Mouse (Mus musculus) embryonic facial prominence, embryonic 13.5 days (tissue): ENCODE measurements around the gene Glycam1. TPM values are rescaled to one million over a fixed set of nuclear protein-coding genes. Genes with fewer than 3 reads are reported as not detected.

Source experiments
- ATAC-seq: fragments of 200-750 bp; cut with Nextera tagmentation; 2 replicates; pipeline ENCODE4 v1.8.0; 2017; ENCODE audit warnings: low read depth; ENCODE audit not compliant: insufficient number of reproducible peaks, insufficient read depth, low FRiP score, low TSS enrichment
- H3K27ac ChIP-seq: fragments of 300-500 bp; sonication (generic); 2 replicates; pipeline ENCODE4 v1.5.1; 2015; ENCODE audit warnings: moderate library complexity, mild to moderate bottlenecking, inconsistent platforms
- H3K27me3 ChIP-seq: fragments of 300-500 bp; sonication (generic); 2 replicates; pipeline ENCODE4 v1.6.1; 2015; ENCODE audit warnings: mild to moderate bottlenecking, inconsistent platforms
- H3K36me3 ChIP-seq: fragments of 300-500 bp; sonication (generic); 2 replicates; pipeline ENCODE4 v1.6.1; 2015; ENCODE audit warnings: mild to moderate bottlenecking, inconsistent platforms
- H3K4me1 ChIP-seq: fragments of 300-500 bp; sonication (generic); 2 replicates; pipeline ENCODE4 v1.6.1; 2015; ENCODE audit warnings: inconsistent platforms
- H3K4me2 ChIP-seq: fragments of 300-500 bp; sonication (generic); 2 replicates; pipeline ENCODE4 v1.6.1; 2015; ENCODE audit warnings: moderate library complexity, mild to moderate bottlenecking, inconsistent platforms
- H3K4me3 ChIP-seq: fragments of 300-500 bp; sonication (generic); 2 replicates; pipeline ENCODE4 v1.5.1; 2015; ENCODE audit warnings: mild to moderate bottlenecking, inconsistent platforms
- H3K9ac ChIP-seq: fragments of 300-500 bp; sonication (generic); 2 replicates; pipeline ENCODE4 v1.6.1; 2015; ENCODE audit warnings: mild to moderate bottlenecking, inconsistent platforms
- H3K9me3 ChIP-seq: fragments of 300-500 bp; sonication (generic); 2 replicates; pipeline ENCODE4 v1.6.1; 2016; ENCODE audit warnings: inconsistent platforms
- WGBS: fragments of 180-500 bp; shearing (Covaris S2); methylation state at CpG from one replicate; pipeline ENCODE4 v1.1.7; 2015; ENCODE audit warnings: mixed read lengths; 5-methylcytosine and 5-hydroxymethylcytosine counted together
- polyA plus RNA-seq: library from polyadenylated mRNA; unstranded; fragments of >200 nt; fragmentation: Nextera tagmentation; extraction: Ambion mirVana; gene quantifications from 2 replicates; pipeline ENCODE4 v1.2.1, GENCODE M21; 2015

Gene Glycam1
- polyA plus RNA-seq, 1 experiment from 2014 or later: not detected

DNA sequence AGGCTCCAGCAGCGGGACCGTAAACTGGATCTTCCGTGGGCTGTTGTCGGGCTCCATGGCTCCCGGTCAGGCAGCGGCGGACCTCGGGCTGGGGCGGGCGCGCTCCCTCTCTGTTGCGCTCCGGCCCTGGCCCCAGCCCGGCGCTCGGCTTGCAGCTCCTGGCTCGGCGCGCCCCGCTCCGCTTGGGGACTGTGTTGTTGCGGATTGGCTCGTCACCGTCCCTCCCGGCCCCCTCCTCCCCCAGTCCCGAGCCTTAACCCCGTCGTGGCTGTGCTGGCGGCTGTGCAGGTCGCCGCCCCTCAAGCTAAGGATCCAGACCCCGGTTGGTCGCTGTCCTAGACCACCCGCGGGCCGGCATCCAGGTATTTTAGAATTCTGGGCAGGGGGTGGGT lies 27.1 kb downstream of the Glycam1 start, which contains the start of gene Ppp1r1a:
Gene Ppp1r1a (minus strand): TSS at position 182 of the 392 bp plus-strand sequence.
- Histone ChIP-seq H3K27ac (no peak within 1 kb of the TSS), H3K27me3 (peaks cover 25% of the 10 kb centered on the region)

DNA sequence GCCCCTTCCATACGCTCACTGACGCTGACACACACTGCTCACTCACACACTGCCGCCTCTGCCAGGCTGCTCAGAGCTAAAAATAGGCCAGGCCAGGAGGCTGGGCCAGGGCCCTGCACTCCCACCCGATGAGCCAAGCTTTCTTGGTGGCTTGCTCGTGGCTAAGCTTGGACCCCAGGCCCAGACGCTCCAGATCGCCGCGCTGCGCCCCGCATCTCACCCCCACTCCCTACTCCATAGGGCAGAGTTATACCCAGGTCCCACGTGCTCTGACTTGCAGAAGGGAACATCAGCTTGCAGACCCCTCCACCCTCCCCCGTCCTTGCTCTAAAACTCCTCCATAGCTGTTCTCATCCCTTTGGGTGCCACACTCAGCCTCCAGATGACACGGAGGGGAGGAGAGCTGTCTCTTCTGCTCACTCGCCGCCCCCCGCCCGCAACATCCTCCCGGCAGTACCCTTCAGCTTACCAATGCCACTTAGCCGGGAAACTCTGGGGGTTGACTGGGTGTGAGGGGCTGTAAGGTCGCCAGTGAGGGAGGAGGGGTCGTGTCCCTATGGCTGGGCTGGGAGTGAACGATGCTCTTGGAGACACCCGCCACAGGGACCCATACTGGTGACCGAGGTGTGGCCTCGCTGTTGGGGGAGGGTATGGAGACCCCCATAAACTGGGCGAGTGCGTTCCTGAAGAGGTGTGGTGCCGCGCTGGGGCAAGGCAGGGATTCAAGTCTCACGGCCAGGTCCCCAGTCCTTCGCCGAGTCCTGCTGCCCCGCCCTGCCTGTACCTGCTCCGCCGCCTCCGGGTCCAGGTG lies 27.7 kb downstream of the Glycam1 start:
- ATAC-seq: peak; percentile 53
- Histone ChIP-seq H3K9ac (peak overlapping the region; percentile 80), H3K36me3 (no peaks in the 10 kb centered on the region), H3K27ac (no peak overlapping the region), H3K4me3 (peak overlapping the region; percentile 73), H3K9me3 (no peaks in the 10 kb centered on the region), H3K4me2 (peak overlapping the region; percentile 96), H3K27me3 (peaks cover 25% of the 10 kb centered on the region), H3K4me1 (peaks cover 24% of the 10 kb centered on the region)
- WGBS: 2% methylated on average over 37 of the region's 37 CpGs

More for the DNA sequence above, 27.1 kb downstream of the Glycam1 start, which contains the start of gene Ppp1r1a:
- Histone ChIP-seq H3K36me3 (no peaks in the 10 kb centered on the region), H3K4me2 (peak within 1 kb of the TSS; percentile 96), H3K9me3 (no peaks in the 10 kb centered on the region), H3K4me3 (peak within 1 kb of the TSS; percentile 73), H3K9ac (peak within 1 kb of the TSS; percentile 80), H3K4me1 (peaks cover 24% of the 10 kb centered on the region)
- WGBS: under 1% methylated on average over 36 of the region's 36 CpGs
- ATAC-seq: peak; percentile 71

DNA sequence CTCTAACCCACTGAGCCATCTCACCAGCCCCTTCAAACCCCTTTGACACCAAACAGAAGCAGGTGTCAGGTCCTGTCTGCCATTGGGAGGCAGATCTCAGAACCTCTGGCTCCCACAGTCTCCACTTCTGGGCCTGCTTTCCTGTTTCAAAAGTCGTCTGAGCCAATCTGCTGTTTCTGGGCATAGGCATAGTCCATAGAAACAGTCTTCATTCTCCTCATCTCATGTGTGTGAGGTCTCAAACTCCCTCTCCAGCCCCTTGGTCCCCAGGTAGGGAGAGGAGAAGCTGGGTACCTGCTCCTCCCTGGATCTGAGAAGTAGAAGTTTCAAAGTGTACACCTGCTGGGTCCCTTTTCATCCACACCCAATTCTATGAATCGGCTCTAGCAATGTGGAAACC lies 28.4 kb downstream of the Glycam1 start:
- Histone ChIP-seq H3K9ac (peak overlapping the region; percentile 80; the same call in 1 of the 2 replicates), H3K4me3 (peak overlapping the region; percentile 73; the same call in 1 of the 2 replicates), H3K27me3 (peaks cover 25% of the 10 kb centered on the region), H3K4me1 (peaks cover 24% of the 10 kb centered on the region), H3K27ac (no peak overlapping the region), H3K36me3 (no peaks in the 10 kb centered on the region), H3K4me2 (peak overlapping the region; percentile 96), H3K9me3 (no peaks in the 10 kb centered on the region)
- no peak for ATAC-seq
- WGBS: 26% methylated on average over 2 of the region's 2 CpGs

DNA sequence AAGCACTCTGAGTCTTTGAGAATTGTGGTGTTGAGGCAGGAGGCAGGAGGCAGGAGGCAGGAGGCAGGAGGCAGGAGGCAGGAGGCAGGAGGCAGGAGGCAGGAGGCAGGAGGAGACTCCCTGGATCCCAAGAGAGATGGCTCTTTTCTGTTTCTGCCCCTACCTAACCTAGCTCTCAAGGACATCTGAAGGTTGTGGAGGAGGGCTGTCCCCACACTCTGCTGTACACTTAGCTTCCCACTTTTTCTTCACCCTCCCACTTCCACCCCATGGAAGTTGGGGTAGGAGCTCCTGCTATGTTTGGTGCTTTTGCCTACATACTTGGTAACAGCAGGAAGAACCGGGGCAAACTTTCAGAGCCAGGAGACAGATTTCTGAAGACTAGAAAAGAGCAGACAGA lies 29.1 kb downstream of the Glycam1 start:
- no peak overlapping the region for H3K4me2 ChIP-seq
- H3K27me3 ChIP-seq: peaks cover 25% of the 10 kb centered on the region
- no peaks in the 10 kb centered on the region for H3K9me3 ChIP-seq
- peaks cover 24% of the 10 kb centered on the region for H3K4me1 ChIP-seq
- no peak overlapping the region for H3K4me3 ChIP-seq
- no peak overlapping the region for H3K27ac ChIP-seq
- no peak for ATAC-seq
- no peak overlapping the region for H3K9ac ChIP-seq
- 74% methylated on average over 1 of the region's 1 CpGs for WGBS
- no peaks in the 10 kb centered on the region for H3K36me3 ChIP-seq

DNA sequence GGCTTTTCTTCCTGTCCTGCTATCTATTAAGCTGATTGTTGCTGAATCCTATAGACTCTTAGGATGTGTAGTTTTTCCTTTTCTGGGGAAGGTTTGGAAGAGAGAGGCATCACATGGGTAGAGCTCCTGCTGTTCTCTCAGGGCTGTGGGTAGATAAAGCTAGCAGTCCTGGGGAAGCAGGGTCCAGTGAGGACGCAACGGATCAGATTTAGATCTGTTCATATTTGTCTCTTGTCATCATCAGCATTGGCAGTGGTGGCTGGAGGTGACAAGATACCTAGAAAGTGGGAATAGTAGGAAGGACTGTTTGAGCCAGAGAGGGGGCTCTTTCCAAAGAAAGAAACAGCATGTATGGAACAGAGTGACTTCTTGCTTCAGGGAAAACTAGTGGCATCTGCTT lies 29.9 kb downstream of the Glycam1 start:
- 71% methylated on average over 2 of the region's 2 CpGs for WGBS
- Histone ChIP-seq H3K27me3 (peaks cover 25% of the 10 kb centered on the region), H3K4me2 (no peak overlapping the region), H3K36me3 (no peaks in the 10 kb centered on the region), H3K9ac (no peak overlapping the region), H3K4me1 (peaks cover 24% of the 10 kb centered on the region), H3K4me3 (no peak overlapping the region), H3K27ac (no peak overlapping the region), H3K9me3 (no peaks in the 10 kb centered on the region)
- ATAC-seq: no peak

DNA sequence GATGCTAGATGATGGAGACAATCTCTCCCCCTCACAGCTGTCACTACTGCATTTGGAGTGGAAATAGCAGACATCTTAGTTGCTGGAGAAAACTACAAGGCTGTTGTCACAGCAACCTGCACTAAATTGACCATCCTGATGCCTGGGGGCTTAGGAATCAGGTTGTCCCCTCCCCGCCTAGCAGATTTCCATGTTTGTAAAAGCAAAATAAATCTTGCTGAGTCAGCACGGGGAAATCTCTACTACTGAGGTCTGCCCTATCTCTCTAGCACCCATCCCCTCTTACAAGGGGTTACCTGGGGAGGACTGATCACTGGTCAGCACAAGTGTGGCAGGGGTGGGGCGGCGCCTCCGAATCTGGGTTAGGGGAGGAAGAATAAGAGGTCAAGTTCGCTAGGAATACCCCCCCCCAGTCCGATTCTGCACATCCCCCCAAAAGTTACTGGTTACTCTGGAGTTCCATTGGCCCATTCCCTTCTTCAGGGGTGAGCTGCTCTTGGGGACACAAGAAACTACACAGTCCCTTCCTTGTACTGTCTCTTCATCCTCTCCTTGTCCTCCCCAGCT lies 30.7 kb downstream of the Glycam1 start:
- no peak for ATAC-seq
- WGBS: 82% methylated on average over 7 of the region's 7 CpGs
- Histone ChIP-seq H3K27me3 (peaks cover 25% of the 10 kb centered on the region), H3K27ac (no peak overlapping the region), H3K4me2 (no peak overlapping the region), H3K4me3 (no peak overlapping the region), H3K4me1 (peaks cover 28% of the 10 kb centered on the region), H3K9ac (no peak overlapping the region), H3K9me3 (no peaks in the 10 kb centered on the region), H3K36me3 (no peaks in the 10 kb centered on the region)

DNA sequence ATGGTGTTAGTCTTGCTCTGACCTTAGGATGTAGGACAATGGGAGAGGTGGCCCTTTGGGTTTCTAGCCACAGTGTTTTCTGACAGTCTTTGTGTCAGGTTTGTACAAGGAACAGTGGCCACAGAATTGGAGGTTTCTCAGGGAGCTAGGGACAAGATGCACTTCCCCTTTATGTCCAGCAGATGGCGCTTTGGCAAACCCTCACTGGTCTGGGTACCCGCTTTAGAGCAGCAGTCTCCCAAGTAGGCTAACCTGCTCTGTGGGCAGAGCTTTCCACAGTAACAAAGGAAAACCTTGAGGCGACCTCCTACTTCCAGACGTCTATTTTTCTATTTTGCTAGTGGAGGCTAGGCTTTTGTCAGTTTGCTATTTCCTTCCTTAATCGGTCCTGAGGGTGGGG lies 34.5 kb downstream of the Glycam1 start:
- ATAC-seq: peak; percentile 52
- 8% methylated on average over 5 of the region's 5 CpGs for WGBS
- no peak overlapping the region for H3K27ac ChIP-seq
- no peaks in the 10 kb centered on the region for H3K9me3 ChIP-seq
- no peak overlapping the region for H3K9ac ChIP-seq
- H3K4me1 ChIP-seq: peaks cover 4% of the 10 kb centered on the region; the same call in 1 of the 2 replicates
- no peak overlapping the region for H3K4me2 ChIP-seq
- H3K27me3 ChIP-seq: peaks cover 4% of the 10 kb centered on the region; the same call in 1 of the 2 replicates
- no peak overlapping the region for H3K4me3 ChIP-seq
- H3K36me3 ChIP-seq: no peaks in the 10 kb centered on the region

DNA sequence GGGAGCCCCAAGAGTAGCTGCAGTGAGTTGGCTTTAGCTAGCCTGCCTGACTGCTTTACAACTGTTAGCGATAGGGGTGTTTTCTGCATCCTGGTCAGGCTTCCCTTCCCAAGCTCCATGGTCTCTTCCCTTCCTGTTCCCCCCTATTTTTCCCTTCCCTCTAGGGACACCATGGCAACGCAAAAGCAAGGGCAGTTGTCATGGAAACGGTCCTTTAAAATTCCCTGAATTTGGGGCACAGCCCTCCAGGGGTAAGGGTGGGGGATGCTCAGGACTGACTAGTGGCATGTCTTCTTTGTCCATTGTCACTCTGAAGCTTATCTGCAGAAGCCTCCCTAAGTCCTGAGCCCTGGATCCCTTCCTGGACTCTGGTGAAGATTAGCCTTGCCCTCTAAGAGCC lies 41.7 kb downstream of the Glycam1 start:
- ATAC-seq: no peak
- Histone ChIP-seq H3K4me3 (no peak overlapping the region), H3K36me3 (peaks cover 11% of the 10 kb centered on the region; the same call in 1 of the 2 replicates), H3K27ac (no peak overlapping the region), H3K27me3 (no peaks in the 10 kb centered on the region), H3K9ac (no peak overlapping the region), H3K9me3 (no peaks in the 10 kb centered on the region), H3K4me2 (no peak overlapping the region), H3K4me1 (peaks cover 21% of the 10 kb centered on the region)
- WGBS: 57% methylated on average over 3 of the region's 3 CpGs

DNA sequence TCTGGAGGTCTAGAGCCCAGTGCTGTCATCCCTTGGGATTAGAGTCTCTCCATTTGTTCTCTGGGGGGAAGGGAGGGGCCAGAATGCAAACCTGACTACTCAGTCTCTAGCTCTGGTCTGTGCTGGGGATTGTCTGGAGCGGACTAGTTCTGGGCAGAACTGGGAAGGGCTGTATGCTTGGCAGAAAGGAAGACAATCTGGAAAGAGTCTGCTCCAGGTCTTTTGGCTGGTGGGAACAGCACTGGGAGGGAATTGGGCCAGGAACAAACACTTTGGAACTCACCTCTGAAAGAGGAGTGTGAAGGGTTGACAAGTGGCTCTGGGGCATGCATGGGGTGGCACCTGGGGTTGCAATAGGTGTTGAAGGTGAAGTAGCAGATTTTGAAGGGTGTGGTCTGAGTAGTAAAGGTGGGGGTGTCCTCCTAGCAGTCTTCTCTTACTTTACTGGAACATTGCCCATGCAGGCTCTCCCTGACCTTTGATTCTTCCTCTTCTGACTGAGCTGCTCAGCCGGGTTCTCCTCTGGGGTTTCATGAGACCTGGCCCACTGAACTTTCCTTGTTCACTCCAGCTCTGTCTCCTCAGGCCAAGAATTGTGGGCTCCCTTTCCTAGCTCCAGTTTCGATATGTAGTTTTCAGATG lies 42.3 kb downstream of the Glycam1 start:
- H3K4me2 ChIP-seq: no peak overlapping the region
- no peaks in the 10 kb centered on the region for H3K27me3 ChIP-seq
- H3K9ac ChIP-seq: no peak overlapping the region
- no peaks in the 10 kb centered on the region for H3K9me3 ChIP-seq
- peaks cover 21% of the 10 kb centered on the region for H3K4me1 ChIP-seq
- no peak overlapping the region for H3K4me3 ChIP-seq
- H3K36me3 ChIP-seq: peaks cover 11% of the 10 kb centered on the region; the same call in 1 of the 2 replicates
- WGBS: 69% methylated on average over 3 of the region's 3 CpGs
- ATAC-seq: no peak
- no peak overlapping the region for H3K27ac ChIP-seq

DNA sequence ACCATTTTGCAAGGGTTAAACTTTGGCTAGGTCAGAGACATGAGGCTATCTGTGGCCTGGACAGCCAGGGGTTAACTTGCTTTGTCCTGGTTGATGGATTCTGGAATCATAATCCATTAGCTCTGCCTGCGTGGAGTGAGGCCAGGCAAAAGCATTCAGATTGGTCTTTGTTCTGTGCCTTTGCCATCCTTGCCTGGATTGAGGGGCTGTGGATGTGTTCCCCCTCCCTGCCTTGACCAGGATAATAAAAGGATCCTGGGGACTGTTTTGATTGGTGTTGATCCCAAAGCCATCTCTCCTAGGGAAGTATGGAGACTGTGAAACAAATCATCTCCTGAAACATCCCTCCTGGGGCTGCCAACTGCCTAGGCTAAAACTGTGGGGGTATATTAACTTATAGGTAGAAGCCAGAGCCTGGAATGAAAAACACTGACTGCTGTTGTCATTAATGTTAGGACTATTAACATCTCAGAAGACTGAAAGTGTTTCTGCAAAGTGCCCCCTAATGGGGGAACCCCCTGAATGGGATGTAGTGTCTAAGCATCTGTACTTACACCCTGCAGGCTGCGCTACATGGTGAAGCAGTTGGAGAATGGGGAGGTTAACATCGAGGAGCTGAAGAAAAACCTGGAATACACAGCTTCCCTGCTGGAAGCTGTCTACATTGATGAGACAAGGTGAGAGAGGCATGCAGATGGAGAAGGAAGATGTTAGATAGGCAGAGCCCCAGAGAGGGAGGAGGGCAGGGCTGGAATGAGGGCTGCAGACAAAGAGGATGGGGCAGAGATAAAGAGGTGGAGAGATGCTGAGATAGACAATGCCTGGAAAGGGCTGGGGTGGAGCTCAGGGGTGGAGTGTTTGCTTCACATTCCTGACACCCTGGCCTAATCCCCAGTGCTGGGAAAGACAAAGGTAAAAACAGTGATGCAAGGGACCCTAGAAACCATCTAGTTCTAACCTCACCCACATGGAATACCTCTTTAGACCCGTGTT lies 45.2 kb downstream of the Glycam1 start:
- no peaks in the 10 kb centered on the region for H3K9me3 ChIP-seq
- no peak for ATAC-seq
- H3K36me3 ChIP-seq: peaks cover 9% of the 10 kb centered on the region; the same call in 1 of the 2 replicates
- WGBS: 28% methylated on average over 4 of the region's 4 CpGs
- peaks cover 27% of the 10 kb centered on the region for H3K4me1 ChIP-seq
- no peak overlapping the region for H3K9ac ChIP-seq
- no peak overlapping the region for H3K27ac ChIP-seq
- no peaks in the 10 kb centered on the region for H3K27me3 ChIP-seq
- H3K4me3 ChIP-seq: no peak overlapping the region
- no peak overlapping the region for H3K4me2 ChIP-seq
